Mouse (Mus musculus): ENCODE data around the gene Myo5a. TPM values are rescaled to one million over a fixed set of nuclear protein-coding genes. Genes with fewer than 3 reads are reported as not detected.

Myo5a gene
- polyA plus RNA-seq, 1 experiment from 2014 or later, result 38.7 TPM

- 83% methylated on average over 3 of the region's 3 CpGs for WGBS
- no peaks in the 10 kb centered on the region for H3K4me1 ChIP-seq (replicated peaks; ENCODE audit: control insufficient read depth, insufficient read depth, low read length)
- H3K4me2 ChIP-seq (replicated peaks; ENCODE audit: low read depth, low read length), result no peak overlapping the region
- no peak overlapping the region for H3K27ac ChIP-seq (ENCODE audit: low read depth, low read length)
- ATAC-seq (ENCODE audit: low FRiP score) (no peak), DNase-seq (ENCODE audit: low spot score) (no peak)
- H3K36me3 ChIP-seq (ENCODE audit: control insufficient read depth, insufficient read depth, low read length), result no peaks in the 10 kb centered on the region
- H3K27me3 ChIP-seq (ENCODE audit: control insufficient read depth, insufficient read depth, low read length), result no peaks in the 10 kb centered on the region
- H3K9ac ChIP-seq (ENCODE audit: low read depth, low read length), result no peak overlapping the region
- H3K4me3 ChIP-seq (ENCODE audit: low read depth, low read length), result no peak overlapping the region
- no peaks in the 10 kb centered on the region for H3K9me3 ChIP-seq (ENCODE audit: control insufficient read depth, low read length)
Measured at GRCm38 (mm10) chr9:75089285-75089684, 18.5 kb downstream of the Myo5a start.

GRCm38 (mm10) chr9:75092134-75092533, 21.3 kb downstream of the Myo5a start:
- no peak overlapping the region for H3K4me3 ChIP-seq (ENCODE audit: low read depth, low read length)
- H3K36me3 ChIP-seq (ENCODE audit: control insufficient read depth, insufficient read depth, low read length), result no peaks in the 10 kb centered on the region
- 88% methylated on average over 1 of the region's 1 CpGs for WGBS
- H3K4me1 ChIP-seq (replicated peaks; ENCODE audit: control insufficient read depth, insufficient read depth, low read length), result no peaks in the 10 kb centered on the region
- no peak overlapping the region for H3K4me2 ChIP-seq (replicated peaks; ENCODE audit: low read depth, low read length)
- H3K9ac ChIP-seq (ENCODE audit: low read depth, low read length), result no peak overlapping the region
- H3K9me3 ChIP-seq (ENCODE audit: control insufficient read depth, low read length), result no peaks in the 10 kb centered on the region
- no peaks in the 10 kb centered on the region for H3K27me3 ChIP-seq (ENCODE audit: control insufficient read depth, insufficient read depth, low read length)
- no peak overlapping the region for H3K27ac ChIP-seq (ENCODE audit: low read depth, low read length)
- ATAC-seq (ENCODE audit: low FRiP score), result no peak
- no peak for DNase-seq (ENCODE audit: low spot score)

GRCm38 (mm10) chr9:75094762-75095161, 23.9 kb downstream of the Myo5a start:
- no peaks in the 10 kb centered on the region for H3K27me3 ChIP-seq (ENCODE audit: control insufficient read depth, insufficient read depth, low read length)
- H3K4me3 ChIP-seq (ENCODE audit: low read depth, low read length), result no peak overlapping the region
- no peak overlapping the region for H3K9ac ChIP-seq (ENCODE audit: low read depth, low read length)
- H3K36me3 ChIP-seq (ENCODE audit: control insufficient read depth, insufficient read depth, low read length), result no peaks in the 10 kb centered on the region
- no peak overlapping the region for H3K4me2 ChIP-seq (replicated peaks; ENCODE audit: low read depth, low read length)
- 91% methylated on average over 3 of the region's 3 CpGs for WGBS
- H3K9me3 ChIP-seq (ENCODE audit: control insufficient read depth, low read length), result no peaks in the 10 kb centered on the region
- DNase-seq (ENCODE audit: low spot score) (no peak), ATAC-seq (ENCODE audit: low FRiP score) (no peak)
- no peaks in the 10 kb centered on the region for H3K4me1 ChIP-seq (replicated peaks; ENCODE audit: control insufficient read depth, insufficient read depth, low read length)
- H3K27ac ChIP-seq (ENCODE audit: low read depth, low read length), result no peak overlapping the region

GRCm38 (mm10) chr9:75098937-75099336, 28.1 kb downstream of the Myo5a start:
- no peak for ATAC-seq (ENCODE audit: low FRiP score)
- no peak overlapping the region for H3K4me3 ChIP-seq (ENCODE audit: low read depth, low read length)
- H3K4me2 ChIP-seq (replicated peaks; ENCODE audit: low read depth, low read length), result no peak overlapping the region
- DNase-seq (ENCODE audit: low spot score), result no peak
- H3K4me1 ChIP-seq (replicated peaks; ENCODE audit: control insufficient read depth, insufficient read depth, low read length), result no peaks in the 10 kb centered on the region
- WGBS, result 94% methylated on average over 9 of the region's 9 CpGs
- no peaks in the 10 kb centered on the region for H3K9me3 ChIP-seq (ENCODE audit: control insufficient read depth, low read length)
- H3K9ac ChIP-seq (ENCODE audit: low read depth, low read length), result no peak overlapping the region
- no peaks in the 10 kb centered on the region for H3K36me3 ChIP-seq (ENCODE audit: control insufficient read depth, insufficient read depth, low read length)
- H3K27me3 ChIP-seq (ENCODE audit: control insufficient read depth, insufficient read depth, low read length), result no peaks in the 10 kb centered on the region
- no peak overlapping the region for H3K27ac ChIP-seq (ENCODE audit: low read depth, low read length)

DNA sequence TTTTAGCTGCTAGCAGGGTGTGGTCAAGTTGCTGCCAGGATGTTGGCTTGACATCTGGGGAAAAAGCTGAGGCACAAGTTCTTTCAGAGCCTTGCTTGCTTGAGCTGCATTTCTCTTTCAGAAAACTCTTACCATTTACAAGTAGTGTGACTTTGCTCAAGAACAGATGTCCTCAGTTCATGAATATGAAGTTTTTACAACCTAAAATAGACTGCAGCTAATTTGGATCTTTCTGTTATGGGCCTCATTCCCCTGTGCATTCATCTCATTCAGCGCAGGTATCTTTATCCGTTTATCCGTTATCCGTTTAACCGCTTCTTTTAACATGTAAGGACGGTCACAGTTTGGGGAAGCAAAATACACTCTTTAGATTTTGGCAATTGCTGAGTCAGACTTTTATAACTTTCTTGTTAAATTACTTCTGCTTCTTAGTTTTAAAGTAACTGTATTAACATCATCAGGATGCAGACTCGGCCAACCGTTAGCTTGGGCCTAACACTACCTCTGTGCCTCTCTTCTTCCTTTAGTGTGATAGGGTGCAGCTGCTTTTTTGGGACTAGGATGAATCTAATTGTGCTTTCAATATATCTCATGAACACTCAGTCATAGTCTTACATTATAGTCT, 29.5 kb downstream of the Myo5a start:
- H3K27ac ChIP-seq (ENCODE audit: low read depth, low read length), result no peak overlapping the region
- no peaks in the 10 kb centered on the region for H3K9me3 ChIP-seq (ENCODE audit: control insufficient read depth, low read length)
- H3K4me1 ChIP-seq (replicated peaks; ENCODE audit: control insufficient read depth, insufficient read depth, low read length), result no peaks in the 10 kb centered on the region
- ATAC-seq (ENCODE audit: low FRiP score) (no peak), DNase-seq (ENCODE audit: low spot score) (no peak)
- no peaks in the 10 kb centered on the region for H3K36me3 ChIP-seq (ENCODE audit: control insufficient read depth, insufficient read depth, low read length)
- H3K4me2 ChIP-seq (replicated peaks; ENCODE audit: low read depth, low read length), result no peak overlapping the region
- WGBS, result 97% methylated on average over 8 of the region's 8 CpGs
- H3K4me3 ChIP-seq (ENCODE audit: low read depth, low read length), result no peak overlapping the region
- no peaks in the 10 kb centered on the region for H3K27me3 ChIP-seq (ENCODE audit: control insufficient read depth, insufficient read depth, low read length)
- H3K9ac ChIP-seq (ENCODE audit: low read depth, low read length), result no peak overlapping the region

DNA sequence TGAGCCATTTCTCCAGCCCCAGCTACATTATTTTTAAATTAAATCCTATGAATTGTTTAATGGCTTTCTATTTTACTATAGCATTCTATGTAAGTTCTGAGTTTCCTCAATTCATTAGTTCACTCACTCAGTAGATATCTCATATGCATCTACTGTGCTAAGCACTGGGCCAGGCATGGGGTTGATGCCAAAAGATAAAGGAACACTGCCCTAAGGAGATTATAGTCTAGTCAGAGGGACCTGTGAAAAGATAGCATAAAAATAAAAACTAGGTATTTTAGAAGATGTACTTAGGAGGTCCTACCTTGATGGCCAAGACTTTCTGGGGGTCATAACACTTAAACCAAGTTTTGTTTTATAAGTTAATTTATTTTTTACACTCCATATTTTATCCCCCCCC, 31.3 kb downstream of the Myo5a start:
- no peaks in the 10 kb centered on the region for H3K36me3 ChIP-seq (ENCODE audit: control insufficient read depth, insufficient read depth, low read length)
- no peak overlapping the region for H3K4me3 ChIP-seq (ENCODE audit: low read depth, low read length)
- ATAC-seq (ENCODE audit: low FRiP score) (no peak), DNase-seq (ENCODE audit: low spot score) (no peak)
- no peaks in the 10 kb centered on the region for H3K4me1 ChIP-seq (replicated peaks; ENCODE audit: control insufficient read depth, insufficient read depth, low read length)
- H3K9me3 ChIP-seq (ENCODE audit: control insufficient read depth, low read length), result no peaks in the 10 kb centered on the region
- H3K27me3 ChIP-seq (ENCODE audit: control insufficient read depth, insufficient read depth, low read length), result no peaks in the 10 kb centered on the region
- H3K4me2 ChIP-seq (replicated peaks; ENCODE audit: low read depth, low read length), result no peak overlapping the region
- H3K27ac ChIP-seq (ENCODE audit: low read depth, low read length), result no peak overlapping the region
- no peak overlapping the region for H3K9ac ChIP-seq (ENCODE audit: low read depth, low read length)

DNA sequence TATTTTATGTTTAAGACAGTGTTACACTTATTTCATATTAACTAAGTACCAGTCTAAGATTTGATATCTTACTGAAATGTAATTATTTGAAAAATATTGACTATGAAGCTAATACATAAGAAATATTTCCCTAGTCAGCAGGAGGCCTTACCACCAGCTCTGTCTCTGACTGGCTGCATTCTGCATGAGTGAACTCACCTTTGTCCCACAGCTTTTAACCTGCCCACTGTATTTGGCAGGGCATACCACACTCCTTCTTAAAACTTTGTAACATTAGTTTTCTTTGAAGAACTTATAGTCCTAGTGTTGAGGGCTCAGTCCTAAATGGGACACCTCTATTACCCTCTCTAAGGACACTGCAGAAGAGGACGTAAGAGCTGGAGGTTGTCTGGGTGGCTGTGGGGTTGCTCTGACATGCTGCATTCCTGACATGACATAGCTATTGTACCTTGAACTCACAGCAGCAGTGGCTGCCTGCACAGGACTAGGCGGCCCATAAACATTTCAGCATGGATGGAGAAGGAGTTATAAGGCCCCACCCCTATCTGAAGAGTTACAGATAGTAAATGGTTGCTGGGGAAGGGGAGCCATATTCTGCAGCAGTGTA, 45.9 kb downstream of the Myo5a start:
- no peak for DNase-seq (ENCODE audit: low spot score)
- no peaks in the 10 kb centered on the region for H3K36me3 ChIP-seq (ENCODE audit: control insufficient read depth, insufficient read depth, low read length)
- no peaks in the 10 kb centered on the region for H3K27me3 ChIP-seq (ENCODE audit: control insufficient read depth, insufficient read depth, low read length)
- no peak overlapping the region for H3K9ac ChIP-seq (ENCODE audit: low read depth, low read length)
- H3K9me3 ChIP-seq (ENCODE audit: control insufficient read depth, low read length), result no peaks in the 10 kb centered on the region
- H3K27ac ChIP-seq (ENCODE audit: low read depth, low read length), result no peak overlapping the region
- no peak overlapping the region for H3K4me2 ChIP-seq (replicated peaks; ENCODE audit: low read depth, low read length)
- H3K4me1 ChIP-seq (replicated peaks; ENCODE audit: control insufficient read depth, insufficient read depth, low read length), result no peaks in the 10 kb centered on the region
- WGBS, result 78% methylated on average over 2 of the region's 2 CpGs
- no peak for ATAC-seq (ENCODE audit: low FRiP score)
- H3K4me3 ChIP-seq (ENCODE audit: low read depth, low read length), result no peak overlapping the region

GRCm38 (mm10) chr9:75121126-75121525, 50.3 kb downstream of the Myo5a start:
- ATAC-seq (ENCODE audit: low FRiP score), result no peak
- Histone ChIP-seq H3K27me3 (ENCODE audit: control insufficient read depth, insufficient read depth, low read length) (no peaks in the 10 kb centered on the region), H3K4me3 (ENCODE audit: low read depth, low read length) (no peak overlapping the region), H3K27ac (ENCODE audit: low read depth, low read length) (no peak overlapping the region), H3K9me3 (ENCODE audit: control insufficient read depth, low read length) (no peaks in the 10 kb centered on the region), H3K9ac (ENCODE audit: low read depth, low read length) (no peak overlapping the region), H3K36me3 (ENCODE audit: control insufficient read depth, insufficient read depth, low read length) (no peaks in the 10 kb centered on the region), H3K4me2 (replicated peaks; ENCODE audit: low read depth, low read length) (no peak overlapping the region), H3K4me1 (replicated peaks; ENCODE audit: control insufficient read depth, insufficient read depth, low read length) (no peaks in the 10 kb centered on the region)
- DNase-seq (ENCODE audit: low spot score), result no peak
- WGBS, result 88% methylated on average over 3 of the region's 3 CpGs

- no peaks in the 10 kb centered on the region for H3K9me3 ChIP-seq (ENCODE audit: control insufficient read depth, low read length)
- H3K27ac ChIP-seq (ENCODE audit: low read depth, low read length), result no peak overlapping the region
- H3K4me2 ChIP-seq (replicated peaks; ENCODE audit: low read depth, low read length), result no peak overlapping the region
- no peaks in the 10 kb centered on the region for H3K4me1 ChIP-seq (replicated peaks; ENCODE audit: control insufficient read depth, insufficient read depth, low read length)
- no peaks in the 10 kb centered on the region for H3K36me3 ChIP-seq (ENCODE audit: control insufficient read depth, insufficient read depth, low read length)
- ATAC-seq (ENCODE audit: low FRiP score), result no peak
- no peak overlapping the region for H3K9ac ChIP-seq (ENCODE audit: low read depth, low read length)
- no peaks in the 10 kb centered on the region for H3K27me3 ChIP-seq (ENCODE audit: control insufficient read depth, insufficient read depth, low read length)
- WGBS, result 70% methylated on average over 6 of the region's 6 CpGs
- no peak for DNase-seq (ENCODE audit: low spot score)
- no peak overlapping the region for H3K4me3 ChIP-seq (ENCODE audit: low read depth, low read length)
Measured at GRCm38 (mm10) chr9:75124201-75124721, 53.4 kb downstream of the Myo5a start.

Measured in hindbrain, embryonic 11.5 days (tissue).